8 mouse cellular contexts compared by ENCODE assay signal in the genomic region with DNA sequence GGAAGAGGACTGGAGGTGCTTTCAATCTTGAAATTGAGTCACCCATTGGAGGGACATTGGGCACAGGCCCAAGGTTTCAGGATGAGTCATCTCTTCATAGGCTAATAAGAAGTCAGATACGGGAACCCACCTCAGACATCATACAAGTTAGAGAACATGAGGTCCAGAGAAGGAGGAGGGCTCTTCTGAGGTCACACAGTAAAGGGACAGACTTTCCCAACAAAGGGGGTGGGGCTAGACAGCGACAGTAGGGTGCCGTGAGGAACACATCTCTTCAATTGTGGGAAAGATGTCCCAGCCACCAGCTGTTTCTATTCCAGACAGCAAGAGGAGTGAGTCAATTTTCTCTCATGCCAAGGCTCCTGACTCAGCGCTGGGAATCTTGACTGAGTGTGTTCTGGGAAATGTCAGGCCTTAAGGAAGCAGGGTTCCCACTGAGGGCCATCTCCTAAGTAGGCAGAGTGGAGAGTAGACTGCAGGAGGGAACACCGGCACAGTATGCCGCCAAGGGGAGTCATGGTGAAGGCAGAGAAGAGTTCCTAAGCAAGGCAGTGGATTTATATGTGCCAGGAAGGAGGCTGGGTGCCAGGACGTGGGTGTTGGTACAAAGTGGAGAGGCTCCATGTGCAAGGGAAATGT. TPM values are rescaled to one million over a fixed set of nuclear protein-coding genes. Genes with fewer than 3 reads are reported as not detected.
A peak's percentile ranks its signal among the peaks of the same experiment; 100 is the strongest.
DNase-seq lines count a peak whose midpoint lies in the region; ATAC-seq and TF ChIP-seq lines count a peak whose summit lies in the region.
"Had no signal": no experiment of that assay in that cellular context is flagged by ENCODE, and none has a peak within 500 bp of the region (broad histone marks: within the 10 kb centered on the region; RNA-seq: fewer than 3 reads in every experiment).

No protein-coding gene starts in this region.

- DNase-seq in urinary bladder, postnatal 25 days (ENCODE audit: low spot score): peak; percentile 57
- no peak for DNase-seq in urinary bladder, postnatal 4 days (ENCODE audit: low spot score in 2 of 2)
- DNase-seq in fibroblast of lung, adult 2 months (ENCODE audit: low read depth): peak; percentile 99
- peak; percentile 37 for DNase-seq in lung, postnatal 14 days

- 57% methylated on average over 7 of the region's 7 CpGs for WGBS in intestine, postnatal 0 days
- 51% methylated on average over 7 of the region's 7 CpGs for WGBS in stomach, embryonic 16.5 days
- WGBS in kidney, embryonic 16.5 days: 80% methylated on average over 7 of the region's 7 CpGs

- no peak for ATAC-seq in intestine, postnatal 0 days
- no peak for ATAC-seq in stomach, embryonic 16.5 days (ENCODE audit: insufficient read depth, low FRiP score)
- ATAC-seq in kidney, embryonic 16.5 days (ENCODE audit: low FRiP score, low TSS enrichment): no peak

- no peaks in the 10 kb centered on the region for H3K36me3 ChIP-seq in intestine, postnatal 0 days (ENCODE audit: control insufficient read depth, insufficient read depth)
- H3K36me3 ChIP-seq in stomach, embryonic 16.5 days (ENCODE audit: control insufficient read depth, insufficient read depth, low read length): no peaks in the 10 kb centered on the region
- no peaks in the 10 kb centered on the region for H3K36me3 ChIP-seq in kidney, embryonic 16.5 days (ENCODE audit: insufficient read depth, low read length)
- H3K36me3 ChIP-seq: liver, embryonic 15.5 days had no signal

- no peak for TF ChIP-seq CTCF in intestine, postnatal 0 days (IDR thresholded peaks at IDR 0.05; ENCODE audit: low read depth)

- H3K27me3 ChIP-seq in intestine, postnatal 0 days (replicated peaks; ENCODE audit: control insufficient read depth, insufficient read depth, low read length): no peaks in the 10 kb centered on the region
- H3K27me3 ChIP-seq in stomach, embryonic 16.5 days (ENCODE audit: control insufficient read depth, insufficient read depth, low read length): no peaks in the 10 kb centered on the region
- no peaks in the 10 kb centered on the region for H3K27me3 ChIP-seq in kidney, embryonic 16.5 days (ENCODE audit: insufficient read depth, low read length)
- H3K27me3 ChIP-seq: liver, embryonic 15.5 days had no signal

- no peak overlapping the region for H3K27ac ChIP-seq in intestine, postnatal 0 days (ENCODE audit: low read depth, low read length)
- peak overlapping the region; percentile 58 for H3K27ac ChIP-seq in stomach, embryonic 16.5 days (ENCODE audit: low read length)
- no peak overlapping the region for H3K27ac ChIP-seq in kidney, embryonic 16.5 days (ENCODE audit: low read length)
- H3K27ac ChIP-seq: liver, embryonic 15.5 days had no signal

- peak overlapping the region; percentile 67; the same call in 1 of the 2 replicates for H3K4me2 ChIP-seq in intestine, postnatal 0 days (replicated peaks; ENCODE audit: low read depth)
- no peak overlapping the region for H3K4me2 ChIP-seq in stomach, embryonic 16.5 days (ENCODE audit: low read depth, low read length)
- no peak overlapping the region for H3K4me2 ChIP-seq in kidney, embryonic 16.5 days (replicated peaks; ENCODE audit: low read depth, low read length)

- H3K4me3 ChIP-seq in intestine, postnatal 0 days (ENCODE audit: low read depth, low read length): no peak overlapping the region
- H3K4me3 ChIP-seq in stomach, embryonic 16.5 days (replicated peaks; ENCODE audit: low read length): no peak overlapping the region
- H3K4me3 ChIP-seq in kidney, embryonic 16.5 days (ENCODE audit: low read length): no peak overlapping the region

- H3K4me1 ChIP-seq in intestine, postnatal 0 days (replicated peaks; ENCODE audit: control insufficient read depth, insufficient read depth, low read length): no peaks in the 10 kb centered on the region
- peaks cover 18% of the 10 kb centered on the region for H3K4me1 ChIP-seq in stomach, embryonic 16.5 days (ENCODE audit: control insufficient read depth, insufficient read depth, low read length)
- peaks cover 23% of the 10 kb centered on the region for H3K4me1 ChIP-seq in kidney, embryonic 16.5 days (ENCODE audit: insufficient read depth, low read length)

- H3K9ac ChIP-seq in intestine, postnatal 0 days (ENCODE audit: low read depth, low read length): no peak overlapping the region
- no peak overlapping the region for H3K9ac ChIP-seq in stomach, embryonic 16.5 days (ENCODE audit: low read length)
- H3K9ac ChIP-seq in kidney, embryonic 16.5 days (replicated peaks; ENCODE audit: low read length): no peak overlapping the region

- no peaks in the 10 kb centered on the region for H3K9me3 ChIP-seq in intestine, postnatal 0 days (ENCODE audit: control insufficient read depth)
- H3K9me3 ChIP-seq in stomach, embryonic 16.5 days (replicated peaks; ENCODE audit: control insufficient read depth, low read length): no peaks in the 10 kb centered on the region
- no peaks in the 10 kb centered on the region for H3K9me3 ChIP-seq in kidney, embryonic 16.5 days (ENCODE audit: low read length)
- H3K9me3 ChIP-seq: liver, embryonic 15.5 days had no signal

RNA-seq across cellular contexts. Expression of gene Coq8b, which starts 1.0 kb away (rescaled TPM):
- polyA plus RNA-seq in intestine, postnatal 0 days (2015; fragmentation: Nextera tagmentation; extraction: Ambion mirVana): 16.8 and 18.7 TPM in 2 replicates
- polyA plus RNA-seq in stomach, embryonic 16.5 days (2015; fragmentation: Nextera tagmentation; extraction: Ambion mirVana): 26.4 TPM in 2 replicates
- polyA plus RNA-seq in kidney, embryonic 16.5 days (2015; fragmentation: Nextera tagmentation; extraction: Ambion mirVana): 26.4 and 28.6 TPM in 2 replicates

RNA-seq across cellular contexts. Expression of gene Itpkc, which starts 3.4 kb away (rescaled TPM):
- polyA plus RNA-seq in intestine, postnatal 0 days (2015; fragmentation: Nextera tagmentation; extraction: Ambion mirVana): 8.6 and 9.0 TPM in 2 replicates
- 10.3 and 11.0 TPM in 2 replicates for polyA plus RNA-seq in stomach, embryonic 16.5 days (2015; fragmentation: Nextera tagmentation; extraction: Ambion mirVana)
- polyA plus RNA-seq in kidney, embryonic 16.5 days (2015; fragmentation: Nextera tagmentation; extraction: Ambion mirVana): 5.5 and 6.4 TPM in 2 replicates

RNA-seq across cellular contexts. Expression of gene Numbl, which starts 26.4 kb away (rescaled TPM):
- 6.6 and 7.5 TPM in 2 replicates for polyA plus RNA-seq in intestine, postnatal 0 days (2015; fragmentation: Nextera tagmentation; extraction: Ambion mirVana)
- 13.7 and 15.8 TPM in 2 replicates for polyA plus RNA-seq in stomach, embryonic 16.5 days (2015; fragmentation: Nextera tagmentation; extraction: Ambion mirVana)
- polyA plus RNA-seq in kidney, embryonic 16.5 days (2015; fragmentation: Nextera tagmentation; extraction: Ambion mirVana): 13.5 and 16.4 TPM in 2 replicates

RNA-seq across cellular contexts. Expression of gene Snrpa, which starts 35.7 kb away (rescaled TPM):
- 75.4 and 76.4 TPM in 2 replicates for polyA plus RNA-seq in intestine, postnatal 0 days (2015; fragmentation: Nextera tagmentation; extraction: Ambion mirVana)
- 184 and 213 TPM in 2 replicates for polyA plus RNA-seq in stomach, embryonic 16.5 days (2015; fragmentation: Nextera tagmentation; extraction: Ambion mirVana)
- 305 and 323 TPM in 2 replicates for polyA plus RNA-seq in kidney, embryonic 16.5 days (2015; fragmentation: Nextera tagmentation; extraction: Ambion mirVana)

RNA-seq across cellular contexts. Expression of gene BC024978, which starts 36.2 kb away (rescaled TPM):
- polyA plus RNA-seq in intestine, postnatal 0 days (2015; fragmentation: Nextera tagmentation; extraction: Ambion mirVana): 1.9 and 2.4 TPM in 2 replicates
- polyA plus RNA-seq in stomach, embryonic 16.5 days (2015; fragmentation: Nextera tagmentation; extraction: Ambion mirVana): 3.2 TPM in 2 replicates
- 4.1 TPM in 2 replicates for polyA plus RNA-seq in kidney, embryonic 16.5 days (2015; fragmentation: Nextera tagmentation; extraction: Ambion mirVana)

Comparison
In these comparisons a context has a peak if more than half of its experiments do, and no peak if none do; other contexts are left out.
1. DNase-seq: peak in urinary bladder, postnatal 25 days (single experiment), fibroblast of lung, adult 2 months (single experiment) and lung, postnatal 14 days (single experiment); none in urinary bladder, postnatal 4 days (0 of 2).